Mouse (Mus musculus) layer of hippocampus, adult 8-10 months (tissue): ENCODE results near the gene Rasgrf1. TPM values are rescaled to one million over a fixed set of nuclear protein-coding genes. Genes with fewer than 3 reads are reported as not detected.

Experiments
- DNase-seq, 2 experiments: peaks; one replicate each; pipeline ENCODE4 v3.0.0; 2022; ENCODE audit warnings: low spot score in 2 of 2
- total RNA-seq, 4 experiments: library from RNA; stranded (reverse); gene quantifications; 2 replicates each; pipeline ENCODE4 v1.2.4; 2022

Rasgrf1 gene
- total RNA-seq, 4 experiments from 2014 or later, result 449 to 518 (median 495) TPM

GRCm38 (mm10) chr9:89906645-89907044 lies 3.1 kb upstream of the Rasgrf1 start:
- no peak for DNase-seq

DNA sequence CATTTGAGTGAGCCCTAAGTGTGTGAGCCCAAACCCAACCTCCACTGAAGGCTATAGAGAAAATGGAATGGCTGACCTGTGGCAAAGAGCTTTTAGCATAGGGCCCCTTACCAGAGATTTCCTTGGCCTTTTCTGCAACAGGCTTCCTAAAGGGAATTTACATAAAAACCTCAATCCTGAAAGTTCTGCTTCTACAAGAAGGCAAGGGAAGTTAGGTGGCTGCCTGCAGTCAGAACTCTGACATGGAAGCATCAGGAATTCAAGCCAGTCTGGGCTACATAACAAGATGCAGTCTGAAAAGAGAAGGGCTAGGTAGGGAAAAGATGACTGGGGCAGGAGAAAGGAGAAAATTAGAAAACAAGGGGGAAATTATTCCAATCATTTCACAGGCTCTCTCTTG lies 1.8 kb upstream of the Rasgrf1 start:
- DNase-seq, result no peak

- DNase-seq, result peak; percentile 65 to 74
Measured at GRCm38 (mm10) chr9:89908601-89909000, 1.1 kb upstream of the Rasgrf1 start.

DNA sequence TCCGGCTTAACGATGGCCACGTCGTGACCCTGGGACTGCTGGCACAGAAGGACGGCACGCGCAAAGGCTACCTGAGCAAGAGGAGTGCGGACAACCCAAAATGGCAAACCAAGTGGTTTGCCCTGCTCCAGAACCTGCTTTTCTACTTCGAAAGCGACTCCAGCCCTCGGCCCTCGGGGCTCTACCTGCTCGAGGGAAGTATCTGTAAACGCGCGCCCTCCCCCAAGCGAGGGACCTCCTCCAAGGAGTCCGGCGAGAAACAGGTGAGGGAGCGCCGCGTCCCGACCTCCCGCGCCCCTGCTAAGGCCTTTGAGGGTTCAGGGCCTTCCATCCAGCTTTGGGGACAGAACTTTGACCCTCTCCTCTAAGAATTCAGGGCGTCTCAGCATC lies 298 bp downstream of the Rasgrf1 start:
- DNase-seq, result no peak

DNA sequence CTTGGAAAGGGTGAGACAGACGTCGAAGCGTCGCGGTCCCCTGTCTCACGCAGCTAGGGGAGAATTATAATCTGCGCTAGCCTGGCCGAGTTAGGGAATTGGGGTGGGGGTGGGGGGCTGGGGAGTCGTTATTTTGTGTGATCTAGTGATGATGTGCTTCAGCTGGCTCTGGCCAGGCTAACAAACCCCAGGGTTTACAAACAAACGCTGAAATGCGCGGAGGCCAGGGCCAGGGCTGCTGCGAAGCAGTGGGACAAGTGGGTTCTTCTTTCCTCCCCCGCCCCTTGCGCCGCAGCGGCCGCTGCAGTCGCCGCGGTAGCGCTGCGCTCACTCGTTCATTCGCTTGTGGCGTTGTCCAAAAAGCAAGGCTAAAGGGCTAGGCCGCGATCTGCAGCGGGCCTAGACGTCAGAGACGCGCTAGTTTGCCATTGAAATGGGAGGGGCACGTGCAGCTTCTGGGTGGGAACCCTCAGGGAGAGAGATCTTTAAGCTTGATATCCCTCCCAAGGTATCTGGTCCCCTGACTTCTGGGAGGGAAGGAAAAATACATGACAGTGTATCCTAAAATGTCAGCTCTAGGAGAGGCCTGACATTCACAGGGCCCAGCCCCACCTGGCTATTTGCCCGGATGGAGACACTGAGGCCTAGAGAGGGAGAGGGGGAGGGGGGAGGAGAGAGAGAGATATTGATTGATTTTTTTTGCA lies 1.2 kb downstream of the Rasgrf1 start:
- DNase-seq, result no peak

DNA sequence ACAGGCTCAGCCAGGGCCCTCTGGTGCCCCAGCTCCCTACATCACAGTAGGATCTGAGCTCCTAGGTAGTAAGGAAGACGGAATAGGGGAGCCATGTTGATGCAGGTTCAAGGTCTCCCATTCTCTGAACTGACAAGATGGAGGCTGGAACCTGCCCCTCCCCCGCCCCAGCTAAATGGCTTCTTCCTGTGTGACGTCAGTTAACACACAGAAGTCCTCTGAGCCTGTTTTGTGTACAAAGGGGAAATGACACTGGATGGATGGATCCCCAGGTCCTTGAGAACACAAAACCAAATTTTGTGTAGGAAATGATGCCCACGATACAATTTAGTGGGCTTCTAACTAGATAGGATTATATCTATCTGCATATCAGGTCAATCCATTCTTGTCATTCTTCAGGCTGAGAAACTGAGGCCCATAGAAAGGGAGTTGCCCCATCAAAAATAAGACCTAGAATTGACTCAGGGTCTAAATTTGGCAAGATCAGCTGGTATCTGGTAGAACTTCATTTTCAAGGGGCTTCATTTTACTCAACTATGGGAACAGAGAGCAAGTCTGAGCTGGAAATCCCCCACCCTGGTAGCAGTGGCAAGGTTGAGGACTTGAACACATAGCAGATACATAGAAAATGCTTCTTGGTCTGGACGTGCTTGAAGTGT lies 2.3 kb downstream of the Rasgrf1 start:
- DNase-seq, result no peak

- no peak for DNase-seq
Measured at GRCm38 (mm10) chr9:89913135-89913534, 3.4 kb downstream of the Rasgrf1 start.

DNA sequence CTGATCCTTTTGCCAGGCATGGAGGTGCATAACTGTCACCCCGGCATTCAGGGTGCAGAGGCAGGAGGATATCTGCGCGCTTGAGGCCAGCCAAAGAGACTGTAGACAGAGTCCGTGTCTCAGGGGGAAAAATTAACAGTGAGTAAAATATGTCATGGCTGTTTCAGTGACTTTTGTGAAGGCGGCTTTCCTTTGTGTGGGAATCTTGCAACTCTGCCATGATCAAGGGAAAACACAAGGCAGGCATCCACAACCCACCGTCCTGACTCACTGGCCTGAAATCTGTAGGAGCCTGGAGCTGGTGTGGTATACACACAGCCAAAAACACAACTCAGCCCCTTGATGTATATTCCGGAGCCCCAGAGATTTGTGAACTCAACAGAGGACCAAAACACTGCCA lies 6.8 kb downstream of the Rasgrf1 start:
- DNase-seq, result no peak

DNA sequence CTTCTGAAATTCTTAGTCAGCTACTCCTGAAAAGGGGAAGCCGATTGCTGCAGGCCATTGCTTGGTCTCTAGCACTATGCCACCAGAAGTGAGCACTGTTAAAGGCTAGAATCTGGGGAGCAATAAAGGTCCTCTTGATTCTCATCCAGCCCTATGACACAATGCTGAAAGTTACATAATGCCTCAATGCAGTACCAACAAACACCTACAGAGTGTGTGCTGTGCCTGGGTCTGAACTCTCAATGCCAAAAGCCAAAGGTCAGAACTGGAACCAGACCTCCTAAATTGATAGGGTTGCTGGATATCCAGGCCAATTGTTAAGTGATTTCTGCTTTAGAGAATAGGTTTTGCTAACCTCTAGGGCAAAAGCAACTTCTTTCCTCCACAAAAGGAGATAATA lies 7.7 kb downstream of the Rasgrf1 start:
- no peak for DNase-seq

DNA sequence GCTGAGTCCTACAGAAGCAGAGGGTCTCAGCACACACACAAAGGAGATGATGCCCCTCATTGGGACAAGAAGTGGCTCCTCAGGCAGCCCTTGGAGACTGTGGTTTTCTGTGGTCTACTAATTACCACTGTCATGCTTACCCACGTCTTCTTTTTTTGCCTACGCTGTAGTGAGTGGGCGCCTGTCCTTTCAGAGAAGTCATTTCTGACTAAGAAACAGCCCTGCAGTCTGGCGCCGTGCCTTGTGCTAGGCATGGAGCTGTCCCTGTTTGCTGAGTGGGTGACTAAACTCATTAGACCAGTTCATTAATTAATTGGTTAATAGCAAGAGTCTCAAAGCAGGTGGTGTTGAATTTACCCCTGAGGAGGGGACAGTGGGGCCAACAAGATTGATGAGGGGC lies 9.1 kb downstream of the Rasgrf1 start:
- DNase-seq, result peak in 1 of 2 experiments; percentile 72

DNA sequence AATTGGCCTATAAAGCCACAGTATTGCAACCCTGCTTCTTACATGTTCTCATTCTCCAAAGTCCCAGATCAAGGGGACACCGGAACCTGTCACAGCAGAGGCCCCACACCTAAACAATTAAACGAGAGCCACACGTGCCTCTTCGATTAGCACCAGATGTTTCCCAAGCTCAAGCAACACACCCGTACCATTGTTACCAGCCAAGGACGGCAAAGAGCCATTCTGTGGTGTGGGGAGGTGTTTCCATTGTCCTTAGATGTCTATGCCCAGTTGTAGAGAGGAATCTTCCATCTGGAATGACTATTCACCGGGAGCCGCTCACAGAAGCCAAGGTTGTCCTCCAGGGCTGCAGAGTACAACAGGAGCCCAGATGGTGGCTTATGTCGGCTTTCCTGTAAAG lies 11.4 kb downstream of the Rasgrf1 start:
- DNase-seq, result no peak

DNA sequence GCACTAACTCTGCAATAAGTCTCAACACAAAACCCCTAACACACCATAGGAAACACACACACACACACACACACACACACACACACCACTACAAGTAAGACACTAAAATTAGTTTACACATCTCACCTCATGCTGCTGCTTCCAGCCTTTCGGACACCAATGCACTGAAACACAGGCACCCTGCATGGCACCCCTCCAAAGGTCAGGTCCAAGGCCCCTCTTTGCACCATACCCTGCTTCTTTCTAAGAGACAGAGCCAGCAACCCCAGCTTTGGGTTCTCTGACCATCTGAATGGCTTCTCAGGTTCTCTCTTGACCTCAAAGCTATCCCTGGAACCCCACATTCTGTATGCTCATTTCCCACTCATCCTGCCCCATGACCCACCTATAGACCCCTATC lies 13.0 kb downstream of the Rasgrf1 start:
- no peak for DNase-seq

DNA sequence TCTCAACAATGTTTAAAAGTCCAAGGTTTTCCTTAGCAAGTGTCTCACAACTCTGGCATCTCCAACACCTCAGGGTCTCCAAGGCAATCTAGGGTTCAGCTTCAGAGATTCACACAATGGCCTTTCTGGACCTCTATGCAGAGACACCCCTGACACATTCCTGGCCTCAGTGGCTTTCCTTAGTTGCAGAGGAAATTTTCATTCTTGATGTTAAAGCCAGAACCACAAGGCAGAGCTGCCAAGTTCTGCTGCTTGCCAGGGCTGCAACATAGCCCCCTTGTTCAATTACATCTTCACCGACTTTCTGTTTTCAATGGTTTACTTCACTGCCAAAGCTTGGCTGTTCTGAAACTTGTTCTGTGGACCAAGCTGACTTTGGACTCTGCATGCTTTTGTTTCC lies 15.1 kb downstream of the Rasgrf1 start:
- DNase-seq, result no peak

DNA sequence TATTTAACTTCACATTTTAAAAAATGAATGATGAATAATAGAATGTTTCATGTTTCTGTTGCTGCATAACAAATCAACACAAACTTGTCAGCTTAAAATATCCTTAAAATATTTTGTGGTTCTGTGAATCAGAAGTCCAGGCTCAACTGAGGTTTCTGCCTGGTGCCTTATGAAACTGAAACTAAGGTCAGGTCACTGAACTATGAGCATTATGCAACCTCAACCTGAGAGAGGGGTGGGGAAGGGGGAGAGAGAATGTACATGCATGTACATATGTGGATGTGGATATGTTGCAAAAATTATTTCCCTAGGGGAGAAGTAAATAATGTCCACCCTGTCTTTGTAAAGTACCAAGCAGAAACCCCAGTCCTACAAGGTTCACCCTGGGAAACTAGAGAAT lies 18.8 kb downstream of the Rasgrf1 start:
- no peak for DNase-seq

- peak in 1 of 2 experiments; percentile 1 for DNase-seq
Measured at GRCm38 (mm10) chr9:89940428-89940827, 30.7 kb downstream of the Rasgrf1 start.

- DNase-seq, result peak in 1 of 2 experiments; percentile 1
Measured at GRCm38 (mm10) chr9:89946830-89947229, 37.1 kb downstream of the Rasgrf1 start.

DNA sequence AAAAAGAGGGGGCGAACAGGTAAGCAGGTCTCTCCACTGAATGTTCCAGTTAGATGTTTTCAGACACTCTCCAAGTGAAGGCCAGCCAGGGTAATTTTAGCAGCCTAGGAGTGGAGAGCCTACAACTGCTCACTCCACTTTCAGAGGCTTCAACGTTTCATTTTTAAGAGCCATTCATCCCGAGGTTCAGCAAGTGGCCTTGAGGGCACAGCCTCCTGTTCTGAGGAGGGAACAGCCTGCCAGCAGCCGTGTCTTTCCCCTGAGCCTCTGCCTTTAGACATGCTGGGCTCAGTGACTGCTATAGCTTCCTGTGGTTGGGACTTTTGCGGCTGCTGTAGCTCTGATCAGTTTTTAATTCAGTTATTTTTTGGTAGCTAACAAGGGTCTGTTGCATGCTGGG lies 38.9 kb downstream of the Rasgrf1 start:
- DNase-seq, result no peak

DNA sequence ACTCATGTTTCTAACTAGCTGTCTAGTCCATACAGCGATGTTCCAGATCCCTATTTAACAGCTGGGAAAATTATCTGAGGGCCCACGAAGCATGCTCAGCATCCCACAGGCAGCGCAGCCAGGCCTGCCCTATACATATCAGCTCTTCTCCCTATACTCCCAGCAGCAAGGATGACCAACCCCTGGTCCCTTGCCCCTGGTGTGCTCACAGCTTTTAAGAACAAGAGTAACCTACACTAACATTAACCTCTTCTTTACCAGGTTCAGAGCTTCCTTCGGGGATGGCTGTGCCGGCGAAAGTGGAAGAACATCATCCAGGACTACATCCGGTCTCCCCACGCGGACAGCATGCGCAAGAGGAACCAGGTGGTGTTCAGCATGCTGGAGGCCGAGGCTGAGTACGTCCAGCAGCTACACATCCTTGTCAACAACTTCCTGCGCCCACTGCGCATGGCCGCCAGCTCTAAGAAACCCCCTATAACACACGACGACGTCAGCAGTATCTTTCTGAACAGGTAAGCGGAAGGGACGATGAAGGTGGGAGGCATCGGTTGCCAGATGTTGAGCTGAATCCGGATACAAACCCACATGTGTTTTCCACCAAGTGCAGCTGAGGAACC lies 44.0 kb downstream of the Rasgrf1 start:
- DNase-seq, result peak in 1 of 2 experiments; percentile 1

DNA sequence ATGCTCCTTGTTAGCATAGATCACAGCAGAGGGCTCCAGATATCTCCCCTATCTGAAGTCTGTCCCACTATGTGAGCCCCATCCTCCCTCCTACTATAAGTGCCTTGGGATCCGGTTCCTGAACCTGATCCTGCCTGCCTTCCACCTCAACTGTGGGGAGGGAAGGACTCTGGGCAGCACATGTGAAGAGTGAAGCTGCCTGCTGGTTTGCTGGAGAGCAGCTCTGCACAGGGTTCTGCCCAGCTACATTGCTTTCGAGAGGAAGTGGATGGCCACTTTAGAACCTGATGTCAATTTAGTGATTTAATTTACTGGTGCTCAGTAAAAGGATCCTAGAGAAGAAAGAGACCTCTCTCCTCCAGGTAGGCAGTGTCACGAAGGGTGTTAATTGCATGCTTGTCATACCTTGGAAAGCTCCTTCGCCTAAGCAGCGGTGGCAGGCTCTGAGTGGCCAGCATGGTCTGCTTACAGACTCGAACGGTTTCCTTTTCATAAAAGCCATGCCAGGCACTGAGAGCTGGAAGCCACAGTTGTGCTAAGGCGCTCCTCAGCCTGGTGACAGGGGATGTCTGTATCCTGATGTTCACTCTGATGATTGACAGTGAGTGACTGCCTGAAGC lies 45.3 kb downstream of the Rasgrf1 start:
- peak in 1 of 2 experiments; percentile 1 for DNase-seq

DNA sequence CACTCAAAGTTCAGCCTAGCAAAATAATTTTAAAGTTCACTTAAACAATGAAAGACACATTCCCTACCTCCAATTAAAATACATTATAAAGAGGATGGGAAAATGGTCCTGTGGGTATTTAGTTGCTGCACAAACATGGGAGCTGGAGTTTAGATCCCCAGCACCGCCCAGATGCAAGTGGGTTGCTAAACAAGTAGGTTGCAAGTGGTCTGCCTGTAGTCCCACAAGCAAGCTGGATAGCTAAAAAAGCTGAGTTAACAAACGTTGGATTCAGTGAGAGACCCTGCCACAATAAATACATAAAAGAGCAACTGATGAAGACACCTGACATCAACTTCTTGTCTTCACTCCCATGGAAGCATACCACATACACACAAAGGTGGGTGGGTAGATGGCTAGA lies 49.3 kb downstream of the Rasgrf1 start:
- DNase-seq, result peak; percentile 0 to 1

DNA sequence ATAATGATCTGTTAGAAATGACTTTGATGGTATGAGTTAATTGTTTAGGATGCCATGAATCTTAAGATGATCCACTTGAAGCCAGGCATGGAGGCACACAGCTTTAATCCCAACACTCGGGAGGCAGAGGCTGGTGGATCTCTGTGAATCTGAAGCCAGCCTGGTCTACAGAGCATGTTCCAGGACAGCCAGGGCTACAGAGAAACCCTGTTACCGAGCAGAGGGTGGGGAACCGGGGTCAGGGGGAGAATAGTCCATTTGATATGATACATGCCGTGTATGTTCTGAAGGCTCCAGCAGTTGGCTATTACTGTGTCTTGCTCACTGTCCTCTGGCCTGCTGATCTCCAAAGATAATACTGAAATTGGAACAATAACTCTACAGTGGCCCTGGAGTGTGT lies 54.4 kb downstream of the Rasgrf1 start:
- DNase-seq, result no peak

GRCm38 (mm10) chr9:89967716-89968115 lies 58.0 kb downstream of the Rasgrf1 start:
- DNase-seq, result no peak
